In genomic region chr1:165105270-165106010, GRCm38 (mm10) we compare ENCODE assay signal across 11 mouse cellular contexts. TPM values are rescaled to one million over a fixed set of nuclear protein-coding genes. Genes with fewer than 3 reads are reported as not detected.
DNase-seq lines count a peak whose midpoint lies in the region; ATAC-seq lines count a peak whose summit lies in the region.
"Had no signal": no experiment of that assay in that cellular context is flagged by ENCODE, and none has a peak within 500 bp of the region (broad histone marks: within the 10 kb centered on the region; RNA-seq: fewer than 3 reads in every experiment).

No protein-coding gene starts in this region.

- DNase-seq in embryonic facial prominence, embryonic 10.5 days (ENCODE audit: low spot score), result no peak
- no peak for DNase-seq in limb, embryonic 10.5 days (ENCODE audit: low spot score)
- no peak for DNase-seq in hindbrain, embryonic 14.5 days (ENCODE audit: low spot score)
- DNase-seq in kidney, adult 9 months, result no peak
- DNase-seq in gastrocnemius, adult 18-20 months (ENCODE audit: low spot score), result no peak
- DNase-seq: cerebellum, adult 9-11 months; kidney, postnatal 36 days had no signal

- peaks cover 8% of the 10 kb centered on the region for H3K4me1 ChIP-seq in embryonic facial prominence, embryonic 13.5 days
- no peaks in the 10 kb centered on the region; the same call in 1 of the 2 replicates for H3K4me1 ChIP-seq in embryonic facial prominence, embryonic 10.5 days
- H3K4me1 ChIP-seq in limb, embryonic 13.5 days, result peaks cover 14% of the 10 kb centered on the region
- H3K4me1 ChIP-seq in limb, embryonic 10.5 days, result no peaks in the 10 kb centered on the region
- H3K4me1 ChIP-seq in hindbrain, embryonic 14.5 days (replicated peaks; ENCODE audit: control insufficient read depth, insufficient read depth, low read length), result peaks cover 10% of the 10 kb centered on the region
- peaks cover 4% of the 10 kb centered on the region; the same call in 1 of the 2 replicates for H3K4me1 ChIP-seq in midbrain, embryonic 16.5 days (ENCODE audit: control insufficient read depth, insufficient read depth, low read length)
- H3K4me1 ChIP-seq: lung, embryonic 15.5 days had no signal

- H3K9me3 ChIP-seq in embryonic facial prominence, embryonic 13.5 days, result no peaks in the 10 kb centered on the region
- no peaks in the 10 kb centered on the region for H3K9me3 ChIP-seq in embryonic facial prominence, embryonic 10.5 days
- no peaks in the 10 kb centered on the region for H3K9me3 ChIP-seq in limb, embryonic 13.5 days
- no peaks in the 10 kb centered on the region for H3K9me3 ChIP-seq in limb, embryonic 10.5 days (replicated peaks)
- no peaks in the 10 kb centered on the region for H3K9me3 ChIP-seq in hindbrain, embryonic 14.5 days (ENCODE audit: control insufficient read depth, low read length)
- H3K9me3 ChIP-seq in midbrain, embryonic 16.5 days (replicated peaks; ENCODE audit: control insufficient read depth, low read length, poor library complexity, severe bottlenecking), result no peaks in the 10 kb centered on the region
- H3K9me3 ChIP-seq: lung, embryonic 15.5 days had no signal

- no peak for ATAC-seq in embryonic facial prominence, embryonic 13.5 days (ENCODE audit: insufficient number of reproducible peaks, insufficient read depth, low FRiP score, low TSS enrichment, low read depth)
- ATAC-seq in limb, embryonic 13.5 days (ENCODE audit: low FRiP score, low read depth), result 0 out of 2 replicates have a peak, but pooled peaks have one; percentile 5
- no peak for ATAC-seq in hindbrain, embryonic 14.5 days (ENCODE audit: low FRiP score)
- peak; percentile 15; the same call in 1 of the 2 replicates for ATAC-seq in midbrain, embryonic 16.5 days

- 70% methylated on average over 9 of the region's 9 CpGs for WGBS in embryonic facial prominence, embryonic 13.5 days
- 83% methylated on average over 9 of the region's 9 CpGs for WGBS in embryonic facial prominence, embryonic 10.5 days
- WGBS in limb, embryonic 13.5 days, result 67% methylated on average over 9 of the region's 9 CpGs
- 88% methylated on average over 9 of the region's 9 CpGs for WGBS in limb, embryonic 10.5 days
- WGBS in hindbrain, embryonic 14.5 days, result 60% methylated on average over 9 of the region's 9 CpGs
- WGBS in midbrain, embryonic 16.5 days, result 64% methylated on average over 9 of the region's 9 CpGs

- peak overlapping the region; percentile 57 for H3K27ac ChIP-seq in embryonic facial prominence, embryonic 13.5 days
- no peak overlapping the region for H3K27ac ChIP-seq in embryonic facial prominence, embryonic 10.5 days (replicated peaks)
- no peak overlapping the region for H3K27ac ChIP-seq in limb, embryonic 13.5 days
- no peak overlapping the region for H3K27ac ChIP-seq in limb, embryonic 10.5 days
- peak overlapping the region; percentile 16 for H3K27ac ChIP-seq in hindbrain, embryonic 14.5 days
- no peak overlapping the region for H3K27ac ChIP-seq in midbrain, embryonic 16.5 days (ENCODE audit: low read length)
- H3K27ac ChIP-seq: lung, embryonic 15.5 days had no signal

- no peak overlapping the region for H3K4me2 ChIP-seq in embryonic facial prominence, embryonic 13.5 days
- H3K4me2 ChIP-seq in limb, embryonic 13.5 days (replicated peaks), result no peak overlapping the region
- H3K4me2 ChIP-seq in hindbrain, embryonic 14.5 days (replicated peaks), result no peak overlapping the region
- no peak overlapping the region for H3K4me2 ChIP-seq in midbrain, embryonic 16.5 days (ENCODE audit: low read length)
- H3K4me2 ChIP-seq: lung, embryonic 15.5 days had no signal

- H3K36me3 ChIP-seq in embryonic facial prominence, embryonic 13.5 days, result no peaks in the 10 kb centered on the region
- H3K36me3 ChIP-seq in embryonic facial prominence, embryonic 10.5 days (replicated peaks), result no peaks in the 10 kb centered on the region
- no peaks in the 10 kb centered on the region for H3K36me3 ChIP-seq in limb, embryonic 13.5 days
- no peaks in the 10 kb centered on the region for H3K36me3 ChIP-seq in limb, embryonic 10.5 days
- no peaks in the 10 kb centered on the region for H3K36me3 ChIP-seq in hindbrain, embryonic 14.5 days (replicated peaks; ENCODE audit: control insufficient read depth, insufficient read depth)
- no peaks in the 10 kb centered on the region for H3K36me3 ChIP-seq in midbrain, embryonic 16.5 days (ENCODE audit: control insufficient read depth, insufficient read depth, low read length)
- H3K36me3 ChIP-seq: lung, embryonic 15.5 days had no signal

- H3K9ac ChIP-seq in embryonic facial prominence, embryonic 13.5 days, result no peak overlapping the region
- no peak overlapping the region for H3K9ac ChIP-seq in limb, embryonic 13.5 days
- 0 out of 2 replicates have a peak overlapping the region, but pooled peaks have one; percentile 8 for H3K9ac ChIP-seq in hindbrain, embryonic 14.5 days
- no peak overlapping the region for H3K9ac ChIP-seq in midbrain, embryonic 16.5 days (ENCODE audit: low read depth, low read length)
- H3K9ac ChIP-seq: lung, embryonic 15.5 days had no signal

- no peak overlapping the region for H3K4me3 ChIP-seq in embryonic facial prominence, embryonic 13.5 days
- no peak overlapping the region for H3K4me3 ChIP-seq in embryonic facial prominence, embryonic 10.5 days
- no peak overlapping the region for H3K4me3 ChIP-seq in limb, embryonic 13.5 days
- no peak overlapping the region for H3K4me3 ChIP-seq in limb, embryonic 10.5 days
- no peak overlapping the region for H3K4me3 ChIP-seq in hindbrain, embryonic 14.5 days (replicated peaks; ENCODE audit: low read length)
- no peak overlapping the region for H3K4me3 ChIP-seq in midbrain, embryonic 16.5 days (ENCODE audit: low read depth, low read length)
- H3K4me3 ChIP-seq: lung, embryonic 15.5 days had no signal

- no peaks in the 10 kb centered on the region for H3K27me3 ChIP-seq in embryonic facial prominence, embryonic 13.5 days
- no peaks in the 10 kb centered on the region for H3K27me3 ChIP-seq in embryonic facial prominence, embryonic 10.5 days (replicated peaks; ENCODE audit: low read depth, poor library complexity, severe bottlenecking)
- no peaks in the 10 kb centered on the region for H3K27me3 ChIP-seq in limb, embryonic 13.5 days
- H3K27me3 ChIP-seq in limb, embryonic 10.5 days (ENCODE audit: low read depth, poor library complexity, severe bottlenecking), result no peaks in the 10 kb centered on the region
- no peaks in the 10 kb centered on the region for H3K27me3 ChIP-seq in hindbrain, embryonic 14.5 days (ENCODE audit: control insufficient read depth, insufficient read depth, low read length)
- H3K27me3 ChIP-seq in midbrain, embryonic 16.5 days (ENCODE audit: control insufficient read depth, insufficient read depth, low read depth, low read length), result no peaks in the 10 kb centered on the region
- H3K27me3 ChIP-seq: lung, embryonic 15.5 days had no signal

RNA-seq across cellular contexts. Expression of gene Tbx19, which starts 55.1 kb away (rescaled TPM):
- not detected in 2 replicates for polyA plus RNA-seq in embryonic facial prominence, embryonic 13.5 days (2015; fragmentation: Nextera tagmentation; extraction: Ambion mirVana)
- not detected in 2 replicates for polyA plus RNA-seq in embryonic facial prominence, embryonic 10.5 days (2016; fragmentation: Nextera tagmentation; extraction: Ambion mirVana)
- not detected in 2 replicates for polyA plus RNA-seq in limb, embryonic 13.5 days (2015; fragmentation: Nextera tagmentation; extraction: Ambion mirVana)
- polyA plus RNA-seq in limb, embryonic 10.5 days (2016; fragmentation: Nextera tagmentation; extraction: Ambion mirVana), result not detected in 2 replicates
- polyA plus RNA-seq in hindbrain, embryonic 14.5 days (2014; fragmentation: Nextera tagmentation; extraction: Ambion mirVana), result not detected in 2 replicates
- 0.11 and 0.16 TPM in 2 replicates for polyA plus RNA-seq in midbrain, embryonic 16.5 days (2015; fragmentation: Nextera tagmentation; extraction: Ambion mirVana)
- total RNA-seq in gastrocnemius, adult 18-20 months (2021), result not detected

Comparison
In these comparisons a context has a peak if more than half of its experiments do, and no peak if none do; other contexts are left out.
1. H3K27ac ChIP-seq: peak in embryonic facial prominence, embryonic 13.5 days (single experiment) and hindbrain, embryonic 14.5 days (single experiment); none in embryonic facial prominence, embryonic 10.5 days (single experiment), limb, embryonic 13.5 days (single experiment), limb, embryonic 10.5 days (single experiment) and midbrain, embryonic 16.5 days (single experiment).
2. ATAC-seq: peak in limb, embryonic 13.5 days (single experiment) and midbrain, embryonic 16.5 days (single experiment); none in embryonic facial prominence, embryonic 13.5 days (single experiment) and hindbrain, embryonic 14.5 days (single experiment).